Mouse (Mus musculus): Measurements from ENCODE around the gene 2310030G06Rik.

The 2310030G06Rik gene

GRCm38 (mm10) chr9:50700921-50701691 lies 45.2 kb downstream of the 2310030G06Rik start:
- DNase-seq (ENCODE audit: low read depth, low spot score), result no peak

- no peak for DNase-seq (ENCODE audit: low read depth, low spot score)
These were observed 47.6 kb downstream of the 2310030G06Rik start for GRCm38 (mm10) chr9:50698418-50699409.

GRCm38 (mm10) chr9:50697706-50698041 lies 48.7 kb downstream of the 2310030G06Rik start:
- DNase-seq (ENCODE audit: low read depth, low spot score), result no peak

GRCm38 (mm10) chr9:50696851-50697705 lies 49.3 kb downstream of the 2310030G06Rik start:
- DNase-seq (ENCODE audit: low read depth, low spot score), result no peak

- DNase-seq (ENCODE audit: low read depth, low spot score), result no peak
These were observed 51.2 kb downstream of the 2310030G06Rik start for GRCm38 (mm10) chr9:50695153-50695552.

- DNase-seq (ENCODE audit: low read depth, low spot score), result no peak
These were observed 52.7 kb downstream of the 2310030G06Rik start for GRCm38 (mm10) chr9:50693631-50694030.

GRCm38 (mm10) chr9:50692626-50693580 lies 53.4 kb downstream of the 2310030G06Rik start:
- no peak for DNase-seq (ENCODE audit: low read depth, low spot score)

Measured in embryo, embryonic 11.5 days (tissue).